Mouse (Mus musculus) spleen, postnatal 4 days (tissue): ENCODE results near the gene Prpf31.

Experiments used
- DNase-seq, 2 experiments: peaks; one replicate each; pipeline ENCODE4 v3.0.0; 2022; ENCODE audit warnings: low spot score in 2 of 2

The Prpf31 gene

GRCm38 (mm10) chr7:3685400-3686187 is 55.8 kb downstream of the Prpf31 start:
- DNase-seq = no peak

- no peak for DNase-seq
Measured at GRCm38 (mm10) chr7:3691919-3692318, 62.1 kb downstream of the Prpf31 start.
